In the genomic region with DNA sequence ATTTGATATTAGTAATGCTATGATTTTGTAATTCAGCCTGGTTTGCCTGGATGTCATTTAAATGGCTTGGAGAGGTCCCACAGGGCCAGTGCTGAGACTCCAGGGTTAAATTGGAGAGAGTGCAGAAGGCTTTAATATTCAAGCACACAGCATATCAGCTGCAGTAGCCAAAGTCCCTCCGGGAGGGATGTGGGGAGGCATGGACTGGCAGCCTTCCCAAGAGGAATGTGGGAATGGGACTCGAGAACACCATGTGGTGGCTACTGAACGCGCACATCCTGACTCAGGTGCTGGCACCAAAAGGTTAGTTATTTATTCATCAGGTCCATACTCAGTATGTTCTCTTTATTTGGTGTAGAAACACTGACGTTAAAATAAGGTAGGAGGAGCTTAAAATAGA, we compare ENCODE assay signal across 15 mouse cellular contexts.
DNase-seq lines count a peak whose midpoint lies in the region; ATAC-seq lines count a peak whose summit lies in the region.
"Had no signal": no experiment of that assay in that cellular context is flagged by ENCODE, and none has a peak within 500 bp of the region (broad histone marks: within the 10 kb centered on the region; RNA-seq: fewer than 3 reads in every experiment).

No protein-coding gene starts in this region.

- no peaks in the 10 kb centered on the region for H3K27me3 ChIP-seq in forebrain, embryonic 13.5 days
- no peaks in the 10 kb centered on the region for H3K27me3 ChIP-seq in forebrain, embryonic 12.5 days
- H3K27me3 ChIP-seq in hindbrain, embryonic 11.5 days (ENCODE audit: control insufficient read depth, insufficient read depth, low read length), result no peaks in the 10 kb centered on the region
- H3K27me3 ChIP-seq: CH12.LX; embryonic facial prominence, embryonic 12.5 days; limb, embryonic 15.5 days had no signal

- 63% methylated on average over 5 of the region's 5 CpGs for WGBS in forebrain, embryonic 13.5 days
- WGBS in forebrain, embryonic 12.5 days, result 85% methylated on average over 5 of the region's 5 CpGs
- WGBS in hindbrain, embryonic 11.5 days, result 48% methylated on average over 5 of the region's 5 CpGs

- no peak overlapping the region for H3K27ac ChIP-seq in forebrain, embryonic 13.5 days
- no peak overlapping the region for H3K27ac ChIP-seq in forebrain, embryonic 12.5 days
- H3K27ac ChIP-seq in hindbrain, embryonic 11.5 days (ENCODE audit: low read depth, low read length), result peak overlapping the region; percentile 47; the same call in 1 of the 2 replicates
- H3K27ac ChIP-seq: embryonic facial prominence, embryonic 12.5 days; limb, embryonic 15.5 days had no signal

- no peaks in the 10 kb centered on the region for H3K9me3 ChIP-seq in forebrain, embryonic 13.5 days (replicated peaks)
- no peaks in the 10 kb centered on the region for H3K9me3 ChIP-seq in forebrain, embryonic 12.5 days
- no peaks in the 10 kb centered on the region for H3K9me3 ChIP-seq in hindbrain, embryonic 11.5 days (ENCODE audit: control insufficient read depth, low read length)
- H3K9me3 ChIP-seq: embryonic facial prominence, embryonic 12.5 days; limb, embryonic 15.5 days had no signal

- 0 out of 2 replicates have a peak, but pooled peaks have one; percentile 13 for ATAC-seq in forebrain, embryonic 13.5 days
- ATAC-seq in forebrain, embryonic 12.5 days (ENCODE audit: low FRiP score), result no peak; the same call in 1 of the 2 replicates
- peak; percentile 77 for ATAC-seq in hindbrain, embryonic 11.5 days (ENCODE audit: low FRiP score)
- no peak for ATAC-seq in granulocyte monocyte progenitor cell, adult 5-6 weeks (replicated peaks; ENCODE audit: poor library complexity, severe bottlenecking)

- peaks cover 7% of the 10 kb centered on the region; the same call in 1 of the 2 replicates for H3K4me1 ChIP-seq in forebrain, embryonic 13.5 days
- H3K4me1 ChIP-seq in forebrain, embryonic 12.5 days, result peaks cover 4% of the 10 kb centered on the region; the same call in 1 of the 2 replicates
- no peaks in the 10 kb centered on the region for H3K4me1 ChIP-seq in hindbrain, embryonic 11.5 days (replicated peaks; ENCODE audit: control insufficient read depth, insufficient read depth, low read length)
- H3K4me1 ChIP-seq: embryonic facial prominence, embryonic 12.5 days; limb, embryonic 15.5 days had no signal

- no peak overlapping the region for H3K4me2 ChIP-seq in forebrain, embryonic 13.5 days
- H3K4me2 ChIP-seq in forebrain, embryonic 12.5 days, result no peak overlapping the region
- H3K4me2 ChIP-seq in hindbrain, embryonic 11.5 days (replicated peaks; ENCODE audit: low read depth, low read length), result no peak overlapping the region
- H3K4me2 ChIP-seq: embryonic facial prominence, embryonic 12.5 days; limb, embryonic 15.5 days had no signal

- no peaks in the 10 kb centered on the region for H3K36me3 ChIP-seq in forebrain, embryonic 13.5 days (ENCODE audit: poor library complexity, severe bottlenecking)
- H3K36me3 ChIP-seq in forebrain, embryonic 12.5 days (replicated peaks), result no peaks in the 10 kb centered on the region
- H3K36me3 ChIP-seq in hindbrain, embryonic 11.5 days (ENCODE audit: control insufficient read depth, insufficient read depth, low read length), result no peaks in the 10 kb centered on the region
- H3K36me3 ChIP-seq: embryonic facial prominence, embryonic 12.5 days; limb, embryonic 15.5 days had no signal

- no peak overlapping the region for H3K9ac ChIP-seq in forebrain, embryonic 13.5 days
- H3K9ac ChIP-seq in forebrain, embryonic 12.5 days, result no peak overlapping the region
- no peak overlapping the region for H3K9ac ChIP-seq in hindbrain, embryonic 11.5 days (ENCODE audit: low read depth, low read length)
- H3K9ac ChIP-seq: embryonic facial prominence, embryonic 12.5 days; limb, embryonic 15.5 days had no signal

- H3K4me3 ChIP-seq in forebrain, embryonic 13.5 days, result no peak overlapping the region
- no peak overlapping the region for H3K4me3 ChIP-seq in forebrain, embryonic 12.5 days (replicated peaks)
- no peak overlapping the region for H3K4me3 ChIP-seq in hindbrain, embryonic 11.5 days (ENCODE audit: low read depth, low read length)
- H3K4me3 ChIP-seq: embryonic facial prominence, embryonic 12.5 days; limb, embryonic 15.5 days had no signal

- DNase-seq in 3T3-L1 (ENCODE audit: low read depth, low spot score), result peak; percentile 55
- peak; percentile 32 for DNase-seq in hindbrain, embryonic 11.5 days (ENCODE audit: low spot score)
- peak; percentile 50 for DNase-seq in kidney, postnatal 10 days
- no peak for DNase-seq in layer of hippocampus, postnatal 25 days (ENCODE audit: extremely low spot score in 1 of 2, low spot score in 1 of 2)
- DNase-seq in thymus, postnatal 36 days, result no peak
- DNase-seq: gastrocnemius, postnatal 10 days; layer of hippocampus, adult 9-11 months; lung, postnatal 14 days; right cerebral cortex, postnatal 25 days had no signal

Comparison
In these comparisons a context has a peak if more than half of its experiments do, and no peak if none do; other contexts are left out.
1. ATAC-seq: peak in forebrain, embryonic 13.5 days (single experiment) and hindbrain, embryonic 11.5 days (single experiment); none in forebrain, embryonic 12.5 days (single experiment) and granulocyte monocyte progenitor cell, adult 5-6 weeks (single experiment).
2. DNase-seq: peak in 3T3-L1 (single experiment), hindbrain, embryonic 11.5 days (single experiment) and kidney, postnatal 10 days (single experiment); none in layer of hippocampus, postnatal 25 days (0 of 2) and thymus, postnatal 36 days (0 of 2).